Mouse (Mus musculus) adipocyte (in vitro differentiated cells): ENCODE data around the gene Olfr554.
"Not testable (repeated sequence)": the region's sequence is repeated elsewhere in the genome, so short reads cannot be mapped to it uniquely, and the experiment has no call there.

Experiments used
- DNase-seq: peaks from one replicate; pipeline ENCODE4 v3.0.0-alpha.2; 2016; ENCODE audit warnings: low spot score

Olfr554 gene

GRCm38 (mm10) chr7:102638132-102638531 lies at the start of gene Olfr554:
Gene Olfr554, plus strand, starts transcription at chr7:102638432.
- no peak for DNase-seq

GRCm38 (mm10) chr7:102591786-102592185 lies 46.4 kb upstream of the Olfr554 start, which contains the start of gene Olfr551:
Gene Olfr551, minus strand, starts transcription at chr7:102591886.
- DNase-seq = no peak

GRCm38 (mm10) chr7:102597378-102598031 lies 40.7 kb upstream of the Olfr554 start, which contains the start of gene Olfr552:
Gene Olfr552, plus strand, starts transcription at chr7:102597770.
- DNase-seq = no peak

- DNase-seq = no peak
These were observed 20.1 kb upstream of the Olfr554 start, which contains the start of gene Olfr553 for GRCm38 (mm10) chr7:102618118-102618517. Gene Olfr553, minus strand, starts transcription at chr7:102618218.

- DNase-seq = no peak
These were observed 18.6 kb upstream of the Olfr554 start for GRCm38 (mm10) chr7:102619608-102620007.

GRCm38 (mm10) chr7:102620368-102620767 lies 17.9 kb upstream of the Olfr554 start:
- not testable (repeated sequence) for DNase-seq

- peak; percentile 45 for DNase-seq
These were observed 1.6 kb upstream of the Olfr554 start for GRCm38 (mm10) chr7:102636665-102637064.

GRCm38 (mm10) chr7:102644945-102645344 lies 6.7 kb downstream of the Olfr554 start:
- DNase-seq = not testable (repeated sequence)

GRCm38 (mm10) chr7:102658523-102658922 lies 20.3 kb downstream of the Olfr554 start, which contains the start of gene Olfr555:
Gene Olfr555, plus strand, starts transcription at chr7:102658823.
- no peak for DNase-seq

- no peak for DNase-seq
These were observed 26.4 kb downstream of the Olfr554 start, which contains the start of gene Olfr556 for GRCm38 (mm10) chr7:102664599-102664998. Gene Olfr556, plus strand, starts transcription at chr7:102664899.

- peak; percentile 42 for DNase-seq
These were observed 27.1 kb downstream of the Olfr554 start for GRCm38 (mm10) chr7:102665378-102665777.

GRCm38 (mm10) chr7:102676225-102676624 lies 38.0 kb downstream of the Olfr554 start:
- DNase-seq = no peak

- peak; percentile 54 for DNase-seq
These were observed 43.7 kb downstream of the Olfr554 start for GRCm38 (mm10) chr7:102681916-102682315.

- peak; percentile 70 for DNase-seq
These were observed 48.8 kb downstream of the Olfr554 start, which contains the start of gene Trim68 for GRCm38 (mm10) chr7:102686944-102687501. Gene Trim68, minus strand, starts transcription at chr7:102687327.
